Mouse (Mus musculus): ENCODE data around the gene Mdm4.

DNA sequence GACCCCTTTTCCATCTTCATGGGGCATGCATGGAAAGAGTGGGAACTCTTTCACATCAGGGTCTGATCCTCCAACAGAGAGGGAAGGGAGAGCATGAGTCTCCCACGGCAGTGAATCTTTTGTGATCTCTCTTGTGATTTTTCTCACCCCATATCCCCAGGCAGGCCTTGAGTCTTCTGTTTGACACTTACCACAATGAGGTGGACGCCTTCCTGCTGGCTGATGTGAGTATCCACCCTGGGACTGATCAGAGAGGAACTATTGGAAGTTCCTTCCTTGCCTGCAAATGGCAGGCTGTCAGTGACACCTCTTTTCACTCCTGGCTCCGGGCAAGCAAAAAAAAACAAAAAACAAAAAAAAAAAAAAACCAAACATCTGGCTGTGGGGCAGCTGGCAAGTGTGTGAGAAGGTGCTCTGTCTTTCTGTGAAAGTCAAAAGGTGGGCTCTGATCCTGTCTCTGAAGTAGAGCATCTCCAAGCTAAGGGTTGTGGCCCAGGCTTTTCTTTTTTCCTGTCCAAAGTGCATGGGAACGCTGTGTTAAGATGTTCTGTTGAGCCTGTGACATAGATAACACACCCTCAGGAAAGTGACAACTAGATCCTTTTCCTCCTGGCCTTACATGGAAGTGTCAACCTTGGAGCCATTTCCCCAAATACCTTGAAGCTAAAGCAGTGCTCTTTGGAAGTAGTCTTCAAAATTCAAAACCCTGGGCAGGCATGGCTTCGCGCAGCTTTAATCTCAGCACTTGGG lies 45.5 kb upstream of the Mdm4 start:
- no peak for TF ChIP-seq E2F4 (IDR thresholded peaks at IDR 0.05; ENCODE audit: insufficient read depth)
- TF ChIP-seq USF1 (IDR thresholded peaks at IDR 0.05; ENCODE audit: low read depth): no peak
- TF ChIP-seq POLR2A (IDR thresholded peaks at IDR 0.05; ENCODE audit: insufficient read length, low read depth): no peak
- TF ChIP-seq TCF3 (IDR thresholded peaks at IDR 0.05; ENCODE audit: insufficient read length, low read depth): no peak
- no peak for TF ChIP-seq MYOG (IDR thresholded peaks at IDR 0.05; ENCODE audit: control insufficient read depth in 1 of 3, insufficient read depth in 1 of 3, insufficient read length in 2 of 3, low read depth in 2 of 3)
- TF ChIP-seq MAX (IDR thresholded peaks at IDR 0.05; ENCODE audit: low read depth): no peak

All from myocyte (in vitro differentiated cells).